Mouse (Mus musculus) spleen, adult 2 months (tissue): ENCODE data around the gene Ifnl3. TPM values are rescaled to one million over a fixed set of nuclear protein-coding genes. Genes with fewer than 3 reads are reported as not detected.

ENCODE experiments used
- DNase-seq, 2 experiments: peaks; one replicate each; pipeline versions ENCODE4 v3.0.0 to v3.0.0-alpha.2; 2012 to 2021; ENCODE audit warnings: low spot score in 2 of 2, low read depth in 1 of 2
- H3K27ac ChIP-seq: fragments of 200-500 bp; 2 replicates; pipeline ENCODE4 v1.5.1; 2012; ENCODE audit warnings: low read length, inconsistent platforms; ENCODE audit not compliant: insufficient read depth
- H3K27me3 ChIP-seq: fragments of 200-500 bp; 2 replicates; pipeline ENCODE4 v1.6.1; 2012; ENCODE audit warnings: mild to moderate bottlenecking, moderate library complexity, low read length, inconsistent platforms; ENCODE audit not compliant: control insufficient read depth, insufficient read depth
- H3K36me3 ChIP-seq: fragments of 200-500 bp; 2 replicates; pipeline ENCODE4 v1.6.1; 2012; ENCODE audit warnings: mild to moderate bottlenecking, low read length, inconsistent platforms; ENCODE audit not compliant: control insufficient read depth, insufficient read depth
- H3K4me1 ChIP-seq: fragments of 200-500 bp; 2 replicates; pipeline ENCODE4 v1.6.1; 2011; ENCODE audit warnings: inconsistent platforms; ENCODE audit not compliant: control insufficient read depth, insufficient read depth, insufficient read length
- H3K4me3 ChIP-seq: fragments of 200-500 bp; 2 replicates; pipeline ENCODE4 v1.5.1; 2011; ENCODE audit warnings: mild to moderate bottlenecking, inconsistent platforms; ENCODE audit not compliant: insufficient read depth, insufficient read length; ENCODE audit errors: extremely low read depth
- CTCF ChIP-seq: fragments of 200-500 bp; IDR thresholded peaks from 2 replicates; pipeline ENCODE4 v1.5.1; 2011; ENCODE audit warnings: mild to moderate bottlenecking, inconsistent platforms; ENCODE audit not compliant: insufficient read depth, insufficient read length, insufficient replicate concordance; ENCODE audit errors: extremely low read depth
- POLR2A ChIP-seq: fragments of 200-500 bp; IDR thresholded peaks from 2 replicates; pipeline ENCODE4 v1.6.1; 2011; ENCODE audit warnings: low read depth, low read length, inconsistent platforms
- WGBS: fragments of 180-500 bp; shearing (Covaris S2); methylation state at CpG from one replicate; pipeline ENCODE4 v1.1.7; 2018; 5-methylcytosine and 5-hydroxymethylcytosine counted together
- polyA plus RNA-seq: library from polyadenylated mRNA; depleted of rRNA; stranded (reverse); fragments of >200 nt; gene quantifications from 2 replicates; pipeline ENCODE4 v1.2.3, GENCODE M21; 2012

Ifnl3 gene
- polyA plus RNA-seq, 1 experiment = not detected

GRCm38 (mm10) chr7:28545048-28545890, 22.6 kb downstream of the Ifnl3 start:
- TF ChIP-seq POLR2A = no peak
- TF ChIP-seq CTCF = no peak
- no peak overlapping the region for H3K4me3 ChIP-seq
- DNase-seq = no peak

GRCm38 (mm10) chr7:28545891-28546210, 23.2 kb downstream of the Ifnl3 start:
- Histone ChIP-seq H3K4me3 (no peak overlapping the region), H3K27me3 (peaks cover 13% of the 10 kb centered on the region), H3K4me1 (peaks cover 3% of the 10 kb centered on the region; the same call in 1 of the 2 replicates), H3K36me3 (no peaks in the 10 kb centered on the region), H3K27ac (no peak overlapping the region)
- no peak for DNase-seq
- no peak for TF ChIP-seq POLR2A
- no peak for TF ChIP-seq CTCF
- WGBS = 64% methylated on average over 7 of the region's 7 CpGs

More at GRCm38 (mm10) chr7:28545048-28545890, 22.6 kb downstream of the Ifnl3 start:
- no peaks in the 10 kb centered on the region for H3K36me3 ChIP-seq
- WGBS = 45% methylated on average over 14 of the region's 14 CpGs
- H3K27ac ChIP-seq = no peak overlapping the region
- peaks cover 13% of the 10 kb centered on the region for H3K27me3 ChIP-seq
- H3K4me1 ChIP-seq = peaks cover 3% of the 10 kb centered on the region; the same call in 1 of the 2 replicates

- DNase-seq = no peak
- WGBS = 2% methylated on average over 22 of the region's 22 CpGs
- Histone ChIP-seq H3K4me1 (peaks cover 3% of the 10 kb centered on the region; the same call in 1 of the 2 replicates), H3K27me3 (peaks cover 13% of the 10 kb centered on the region), H3K36me3 (no peaks in the 10 kb centered on the region), H3K4me3 (peak overlapping the region; percentile 7; the same call in 1 of the 2 replicates), H3K27ac (no peak overlapping the region)
- TF ChIP-seq CTCF = no peak
- TF ChIP-seq POLR2A = no peak
Observed at GRCm38 (mm10) chr7:28546649-28547048, 24.0 kb downstream of the Ifnl3 start.

GRCm38 (mm10) chr7:28547154-28547553, 24.5 kb downstream of the Ifnl3 start, which contains the start of gene Nccrp1:
TSS of gene Nccrp1 (minus strand) at chr7:28547254.
- no peak for DNase-seq
- WGBS = 14% methylated on average over 5 of the region's 5 CpGs
- Histone ChIP-seq H3K36me3 (no peaks in the 10 kb centered on the region), H3K27me3 (peaks cover 13% of the 10 kb centered on the region), H3K4me1 (peaks cover 3% of the 10 kb centered on the region; the same call in 1 of the 2 replicates), H3K27ac (no peak within 1 kb of the TSS), H3K4me3 (peak within 1 kb of the TSS; percentile 7; the same call in 1 of the 2 replicates)
- TF ChIP-seq POLR2A (no peak), CTCF (no peak)

GRCm38 (mm10) chr7:28547628-28548027, 25.0 kb downstream of the Ifnl3 start:
- H3K27ac ChIP-seq = no peak overlapping the region
- H3K4me1 ChIP-seq = peaks cover 3% of the 10 kb centered on the region; the same call in 1 of the 2 replicates
- no peak overlapping the region for H3K4me3 ChIP-seq
- peaks cover 13% of the 10 kb centered on the region for H3K27me3 ChIP-seq
- no peak for DNase-seq
- TF ChIP-seq CTCF (no peak), POLR2A (no peak)
- 18% methylated on average over 7 of the region's 7 CpGs for WGBS
- no peaks in the 10 kb centered on the region for H3K36me3 ChIP-seq

GRCm38 (mm10) chr7:28553076-28553475, 30.4 kb downstream of the Ifnl3 start:
- Histone ChIP-seq H3K4me1 (no peaks in the 10 kb centered on the region), H3K27ac (no peak overlapping the region), H3K36me3 (no peaks in the 10 kb centered on the region), H3K27me3 (no peaks in the 10 kb centered on the region), H3K4me3 (no peak overlapping the region)
- no peak for DNase-seq
- 90% methylated on average over 6 of the region's 6 CpGs for WGBS
- no peak for TF ChIP-seq POLR2A
- TF ChIP-seq CTCF = no peak
